Mouse (Mus musculus) large intestine, adult 2 months (tissue): Measurements from ENCODE around the gene C2cd4c. TPM values are rescaled to one million over a fixed set of nuclear protein-coding genes. Genes with fewer than 3 reads are reported as not detected.

ENCODE experiments used
- DNase-seq: peaks from one replicate; pipeline ENCODE4 v3.0.0-alpha.2; 2012; ENCODE audit warnings: low read depth, low spot score
- WGBS: fragments of 180-500 bp; shearing (Covaris S2); methylation state at CpG from one replicate; pipeline ENCODE4 v1.1.7; 2018; 5-methylcytosine and 5-hydroxymethylcytosine counted together
- polyA plus RNA-seq: library from polyadenylated mRNA; depleted of rRNA; stranded (reverse); fragments of >200 nt; gene quantifications from 2 replicates; pipeline ENCODE4 v1.2.3, GENCODE M21; 2012

C2cd4c gene
- polyA plus RNA-seq, 1 experiment, result 0.68 TPM

DNA sequence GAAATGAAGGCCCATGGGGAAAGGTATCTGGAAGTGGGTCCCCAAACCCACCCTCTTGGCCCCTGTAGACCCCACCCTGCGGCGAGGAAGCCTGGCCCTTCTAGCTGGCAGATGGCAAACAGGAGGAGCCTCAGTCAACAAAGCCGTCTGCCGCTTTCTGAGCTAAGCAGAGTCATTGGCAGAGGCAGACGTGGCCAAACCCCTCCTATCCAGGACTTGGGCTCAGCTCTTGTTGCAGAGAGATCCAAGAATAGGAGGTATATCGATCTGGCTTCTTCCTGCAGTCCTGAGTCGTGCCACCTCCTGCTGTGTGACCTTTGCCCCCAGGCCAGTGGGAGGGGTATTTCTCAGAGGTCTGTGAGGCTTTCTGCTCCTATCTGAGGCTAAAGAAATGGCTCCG is 2.0 kb upstream of the C2cd4c start:
- 11% methylated on average over 8 of the region's 8 CpGs for WGBS
- no peak for DNase-seq

DNA sequence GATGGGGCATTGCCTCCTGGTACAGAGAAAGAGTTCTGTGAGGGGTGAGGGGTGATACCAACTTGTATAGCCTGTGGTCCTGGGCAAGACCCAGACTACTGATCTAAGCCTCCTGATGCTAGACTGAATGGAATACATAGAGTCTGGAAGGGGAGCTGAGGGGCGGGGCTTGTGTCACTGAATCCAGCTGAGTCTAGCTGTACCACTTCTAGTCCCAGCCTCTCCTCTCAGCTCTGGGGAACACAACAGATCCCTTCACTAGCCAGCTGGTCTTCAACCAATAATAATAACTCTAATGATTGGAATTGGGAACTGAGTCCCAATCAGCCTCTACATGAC is 449 bp upstream of the C2cd4c start:
- 75% methylated on average over 1 of the region's 1 CpGs for WGBS
- DNase-seq, result no peak

DNA sequence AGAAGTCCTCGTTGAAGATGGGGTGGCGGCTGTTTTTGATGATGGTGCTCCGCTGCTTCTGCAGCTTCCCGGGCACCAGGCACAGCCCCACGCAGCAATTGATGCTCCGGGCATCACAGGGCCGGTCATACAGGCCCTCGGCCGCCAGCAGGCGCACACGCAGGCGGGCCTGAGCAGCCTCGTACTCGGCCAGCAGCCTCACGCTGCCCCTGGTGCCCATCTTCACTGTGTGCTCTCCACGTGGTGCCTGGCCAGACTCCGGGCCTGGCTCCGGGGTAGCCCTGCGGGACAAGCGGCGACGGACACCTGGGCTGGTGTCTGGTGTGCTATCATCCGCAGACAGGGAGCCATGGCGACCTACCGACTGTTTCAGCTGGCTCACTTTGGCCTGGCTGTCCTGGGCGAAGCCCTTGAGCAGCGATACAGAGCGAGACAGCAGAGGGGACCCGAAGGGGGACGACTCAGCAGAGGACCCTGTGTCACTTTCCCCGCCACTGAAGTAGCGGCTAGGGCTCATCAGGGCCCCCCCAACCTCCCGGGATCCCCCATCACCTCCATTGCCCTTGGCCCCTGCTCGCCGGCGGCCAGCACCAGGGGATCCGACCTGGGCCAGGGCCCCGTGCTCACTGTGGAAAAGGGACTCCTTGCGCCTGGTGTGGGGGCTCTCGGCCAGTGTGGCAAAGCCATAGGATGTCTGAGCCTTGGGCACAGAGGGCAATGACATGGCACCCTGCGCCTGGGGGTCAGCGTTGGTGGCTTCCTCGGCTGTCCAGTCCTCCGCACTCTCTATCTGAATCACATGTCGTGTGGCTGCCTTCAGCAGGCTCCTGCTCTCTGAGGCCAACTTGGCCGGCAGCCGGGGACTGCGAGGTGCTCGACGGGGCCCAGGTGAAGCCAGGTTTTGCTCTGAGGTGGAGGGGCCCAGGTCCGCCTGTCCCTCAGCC is 1.4 kb downstream of the C2cd4c start:
- WGBS, result 15% methylated on average over 51 of the region's 51 CpGs
- no peak for DNase-seq

DNA sequence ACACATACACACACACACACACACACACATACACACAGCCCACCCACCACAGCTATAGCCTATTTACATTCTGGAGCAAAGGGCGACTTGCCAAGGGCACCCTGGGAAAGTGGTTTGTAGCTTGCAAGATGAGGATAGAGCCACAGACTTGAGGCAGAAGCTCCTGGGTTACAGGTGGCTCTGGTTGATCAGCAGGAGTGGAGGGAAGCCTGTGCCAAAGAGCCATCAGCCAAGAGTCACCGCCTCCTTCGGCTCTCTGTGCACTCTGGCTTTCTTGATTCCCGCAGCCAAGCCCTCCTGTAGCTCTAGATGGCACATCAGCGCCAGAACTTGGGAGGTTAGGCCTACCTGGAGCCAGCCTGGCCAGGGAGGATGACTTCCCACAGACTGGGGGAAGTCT is 2.5 kb downstream of the C2cd4c start:
- WGBS, result 43% methylated on average over 5 of the region's 5 CpGs
- DNase-seq, result no peak

DNA sequence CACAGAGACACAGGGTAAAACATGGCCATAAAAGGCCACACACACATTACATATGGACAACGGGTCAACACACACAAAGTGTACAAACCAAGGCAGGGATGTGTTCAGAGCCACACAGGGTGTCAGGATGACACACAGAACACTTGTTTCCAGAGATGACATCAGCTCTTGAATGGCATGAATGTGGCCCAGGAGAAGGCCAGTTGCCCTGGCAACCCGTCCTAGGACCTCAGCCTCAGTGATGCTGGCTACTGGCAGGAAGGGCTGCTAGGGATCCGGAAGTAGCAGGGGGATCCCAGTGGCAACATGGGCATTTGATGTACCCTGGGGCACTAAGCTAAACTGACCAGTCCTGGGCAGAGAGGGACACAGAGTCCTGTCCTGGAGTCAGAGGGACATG is 4.5 kb downstream of the C2cd4c start:
- WGBS, result 68% methylated on average over 3 of the region's 3 CpGs
- no peak for DNase-seq

DNA sequence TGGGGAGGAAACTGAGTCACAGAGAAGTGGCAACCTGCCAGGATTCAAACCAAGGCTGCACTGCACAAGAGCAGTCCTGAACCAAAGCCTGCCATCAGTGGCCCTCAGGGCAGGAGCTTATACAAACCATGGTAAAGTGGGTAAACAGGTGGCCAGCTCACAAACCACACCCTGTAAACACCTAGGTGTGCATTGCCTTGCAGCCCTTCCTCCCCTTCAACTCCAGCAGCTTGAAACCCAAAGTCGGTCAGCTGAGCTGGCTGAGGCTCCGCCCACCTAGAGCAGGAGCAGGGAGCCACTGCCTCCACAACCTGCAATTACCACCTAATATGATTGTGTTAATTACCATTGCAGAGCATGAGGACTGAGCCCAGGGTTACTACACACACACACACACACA is 5.9 kb downstream of the C2cd4c start:
- DNase-seq, result no peak
- WGBS, result 20% methylated on average over 2 of the region's 2 CpGs

DNA sequence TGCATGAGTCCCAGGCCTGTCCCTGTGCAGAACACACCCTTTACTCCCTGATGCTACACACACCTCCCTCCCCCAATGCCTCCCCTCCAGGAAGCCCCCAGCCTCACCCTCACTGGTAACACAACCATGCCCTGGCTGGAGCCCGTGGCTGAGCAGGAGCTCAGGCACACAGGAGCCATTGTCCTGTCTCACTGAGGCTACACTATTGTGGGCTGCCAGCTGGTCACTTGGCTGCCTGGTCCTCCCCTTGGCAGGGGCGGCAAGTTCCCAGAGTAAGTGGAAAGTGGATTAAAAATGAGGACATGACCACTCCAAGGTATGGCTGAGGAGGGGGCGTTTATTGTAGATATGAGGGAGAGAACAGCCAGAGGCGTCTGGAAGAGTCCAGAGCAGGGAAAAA is 7.3 kb downstream of the C2cd4c start:
- WGBS, result 63% methylated on average over 4 of the region's 4 CpGs
- DNase-seq, result no peak

DNA sequence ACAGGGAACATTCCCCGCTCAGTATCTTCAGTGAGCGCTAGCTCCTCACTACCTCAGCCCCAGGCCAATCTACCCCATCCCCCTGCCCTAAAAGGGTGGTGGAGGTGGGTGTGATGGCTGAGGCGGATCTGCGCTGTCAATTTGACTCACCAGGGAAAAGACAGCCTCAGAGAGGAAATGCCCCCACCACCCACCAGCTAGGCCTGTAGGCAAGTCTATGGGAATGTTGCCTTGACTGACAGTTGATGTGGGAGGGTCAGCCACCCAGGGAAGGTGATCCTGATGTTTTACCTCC is 15.9 kb downstream of the C2cd4c start:
- 76% methylated on average over 4 of the region's 4 CpGs for WGBS
- no peak for DNase-seq

DNA sequence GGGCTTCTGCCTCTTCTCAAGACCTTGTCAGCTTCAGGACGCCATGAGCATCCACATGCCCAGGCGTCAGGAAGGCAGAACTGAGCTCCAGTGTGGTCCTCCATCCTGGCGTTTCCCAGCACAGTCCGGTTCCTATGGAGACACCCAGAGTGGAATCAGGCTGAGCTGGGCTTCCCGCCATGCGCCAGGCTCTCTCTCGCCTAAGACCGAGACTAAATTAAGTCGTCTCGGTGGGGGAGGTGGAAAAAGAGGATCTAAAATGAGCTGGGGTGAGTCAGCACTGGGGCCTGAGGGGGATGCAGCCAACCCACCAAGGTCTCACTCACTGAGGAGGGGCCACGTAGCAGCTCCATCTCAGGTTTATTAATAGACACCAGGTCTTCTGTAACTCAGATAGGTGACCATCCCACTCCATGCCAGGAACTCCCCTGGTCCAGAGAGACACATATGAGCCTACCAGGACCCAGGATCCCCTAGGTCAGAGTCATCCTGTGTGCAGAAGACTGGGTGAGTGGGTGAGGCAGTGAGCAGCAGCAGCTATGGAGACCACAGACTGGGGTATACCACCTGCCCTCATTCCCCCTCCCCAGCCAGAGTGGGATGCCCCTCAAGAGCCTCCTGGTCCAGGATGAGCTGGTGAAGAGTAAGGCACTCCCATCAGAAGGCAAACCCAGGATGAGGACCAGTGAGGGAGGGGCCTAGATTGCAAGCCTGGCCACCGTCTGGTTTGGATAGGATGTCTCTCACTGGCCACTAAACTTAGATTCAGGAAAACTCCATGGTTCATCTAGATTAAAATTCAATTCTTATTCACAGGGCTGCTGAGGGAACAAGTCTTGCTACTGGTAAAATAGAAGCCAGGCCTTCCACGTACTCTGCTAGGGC is 16.5 kb downstream of the C2cd4c start:
- DNase-seq, result no peak
- WGBS, result 39% methylated on average over 13 of the region's 13 CpGs

DNA sequence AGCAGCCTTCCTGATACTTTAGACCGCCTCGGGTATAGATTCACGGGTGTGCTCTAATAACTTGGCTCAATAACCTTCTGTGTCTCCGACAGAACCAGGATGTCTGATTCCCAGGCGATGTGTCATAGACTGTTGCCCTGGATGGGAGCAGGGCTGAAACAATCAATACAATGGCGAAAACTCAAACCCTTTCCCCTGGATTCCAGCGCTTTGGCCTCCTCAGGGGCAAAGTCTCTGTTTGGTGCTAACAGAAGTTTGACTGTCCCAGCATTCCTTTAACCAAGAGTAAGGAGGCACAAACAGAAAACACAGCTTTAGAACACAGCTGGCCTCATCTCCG is 18.3 kb downstream of the C2cd4c start:
- 50% methylated on average over 8 of the region's 8 CpGs for WGBS
- DNase-seq, result no peak

DNA sequence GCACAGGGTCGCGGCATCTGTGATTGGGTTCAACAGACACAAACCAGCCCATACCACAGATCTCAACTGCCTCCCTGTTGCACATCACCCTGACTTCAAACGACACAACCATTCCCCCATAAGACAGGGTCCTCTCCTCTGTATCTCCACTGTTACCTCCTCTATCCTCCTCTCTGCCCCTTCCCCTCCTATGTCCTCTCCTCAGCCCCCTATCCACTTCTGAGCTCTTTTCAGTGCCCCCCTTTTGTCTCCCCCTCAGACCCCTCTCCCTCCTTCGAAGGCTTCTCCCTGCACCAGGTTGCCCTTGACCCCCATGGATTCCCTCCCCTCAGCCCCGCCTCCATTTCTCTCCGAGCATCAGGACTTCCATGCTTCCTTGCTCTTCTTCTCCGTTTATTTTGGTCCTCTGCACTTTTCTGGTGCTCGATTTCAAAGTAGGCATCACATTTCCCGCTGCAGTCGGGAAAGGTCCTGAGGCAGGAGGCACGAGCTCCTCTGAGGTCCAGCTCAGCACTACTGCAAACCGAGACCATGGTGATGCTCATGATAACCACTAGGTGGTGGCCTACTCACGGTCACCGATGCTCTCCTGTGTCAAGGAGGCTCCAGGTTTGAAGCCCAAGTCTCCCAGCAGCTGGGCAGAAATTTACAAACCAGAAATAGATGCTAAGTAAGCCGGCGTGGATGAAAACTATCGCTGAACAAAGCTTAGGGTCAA is 18.8 kb downstream of the C2cd4c start:
- WGBS, result 16% methylated on average over 17 of the region's 17 CpGs
- DNase-seq, result peak; percentile 33

DNA sequence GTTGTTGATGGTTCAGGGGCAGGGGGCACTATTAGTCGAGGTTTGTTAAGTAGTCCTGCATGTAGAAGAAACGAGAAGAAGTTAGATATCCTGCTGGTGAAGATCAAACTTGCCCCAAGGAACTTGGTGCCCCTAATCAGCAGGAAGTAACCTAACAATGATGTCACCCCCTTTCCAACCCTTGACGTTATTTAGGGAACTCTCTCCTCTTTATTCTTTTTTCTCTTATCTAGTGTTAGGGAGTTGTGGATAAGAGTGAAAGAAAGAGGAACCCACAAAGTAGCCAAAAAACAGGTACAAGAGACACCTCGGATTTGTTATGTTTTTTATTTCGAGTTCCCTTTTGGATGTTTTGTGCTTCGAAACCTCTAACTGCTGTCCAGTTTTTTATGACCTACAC is 19.7 kb downstream of the C2cd4c start:
- WGBS, result 43% methylated on average over 6 of the region's 6 CpGs
- no peak for DNase-seq

DNA sequence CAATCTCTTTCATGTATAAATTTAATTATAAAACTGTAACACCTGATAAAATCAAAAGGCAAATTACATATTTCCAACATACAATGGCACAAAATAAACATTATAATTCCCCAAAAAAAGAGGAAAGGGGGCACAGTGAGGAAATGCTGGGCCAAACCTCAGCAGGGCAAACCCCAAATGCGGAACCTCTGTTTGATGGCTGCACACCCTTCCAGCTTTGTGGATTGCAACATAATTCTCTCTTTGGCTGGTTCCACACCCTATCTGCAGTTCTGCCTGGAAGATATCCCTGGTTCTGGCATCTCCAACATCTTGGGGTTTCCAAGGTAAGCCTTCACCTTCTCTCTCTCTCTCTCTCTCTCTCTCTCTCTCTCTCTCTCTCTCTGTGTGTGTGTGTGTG is 23.1 kb downstream of the C2cd4c start:
- DNase-seq, result no peak
- 72% methylated on average over 1 of the region's 1 CpGs for WGBS

DNA sequence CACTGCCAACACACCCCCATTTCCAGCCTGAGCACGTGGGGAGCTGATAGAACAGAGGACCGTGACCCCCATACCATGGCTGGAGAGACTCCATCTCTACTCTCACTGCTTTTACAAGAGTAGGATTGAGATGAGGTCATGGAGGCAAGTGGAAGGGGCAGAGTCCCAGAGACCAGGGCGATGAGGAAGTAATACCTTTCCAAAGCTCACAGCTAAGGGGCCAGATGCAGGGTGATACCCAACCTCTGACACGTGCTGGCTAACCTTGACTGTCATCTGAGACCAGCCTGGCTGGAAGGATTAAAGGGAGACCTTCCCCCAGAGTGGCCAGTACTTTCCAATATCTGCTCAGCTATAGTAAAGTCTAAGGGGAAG is 26.1 kb downstream of the C2cd4c start:
- 51% methylated on average over 4 of the region's 4 CpGs for WGBS
- DNase-seq, result no peak

DNA sequence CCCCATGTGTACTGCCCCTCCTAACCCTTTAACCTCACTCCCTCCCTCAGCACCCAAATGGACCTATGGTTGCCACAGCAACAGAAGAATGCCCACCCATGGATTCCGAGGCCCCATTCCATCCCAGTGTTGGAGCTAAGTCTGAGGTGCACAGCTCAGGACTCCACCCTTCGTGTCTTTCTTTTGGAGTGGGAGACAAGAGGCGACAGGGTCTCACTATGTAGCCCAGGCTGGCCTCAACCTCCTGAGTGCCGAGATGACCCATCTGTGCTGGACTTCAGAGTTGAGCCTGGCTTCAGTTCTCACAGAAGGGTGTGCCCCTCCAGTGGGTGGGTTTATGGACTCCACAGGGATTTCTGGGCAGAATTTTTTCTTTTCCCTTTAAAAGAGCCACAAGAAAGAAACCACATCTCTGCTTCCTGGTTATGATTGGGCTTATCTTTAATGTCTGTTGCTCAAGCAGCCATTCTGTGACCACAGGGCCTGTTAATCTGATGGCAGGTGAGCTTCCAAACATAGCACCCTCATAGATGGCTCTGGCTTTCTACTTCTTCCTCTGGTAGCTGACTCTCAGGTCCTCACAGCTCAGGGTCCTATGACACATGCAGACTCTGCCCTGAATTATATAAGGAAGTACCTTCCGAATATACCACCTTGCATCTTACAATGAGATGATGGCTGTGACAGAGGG is 26.6 kb downstream of the C2cd4c start, which contains the start of gene Theg:
Theg (minus strand) TSS at position 271 of the 691 bp plus-strand sequence.
- 72% methylated on average over 5 of the region's 5 CpGs for WGBS

DNA sequence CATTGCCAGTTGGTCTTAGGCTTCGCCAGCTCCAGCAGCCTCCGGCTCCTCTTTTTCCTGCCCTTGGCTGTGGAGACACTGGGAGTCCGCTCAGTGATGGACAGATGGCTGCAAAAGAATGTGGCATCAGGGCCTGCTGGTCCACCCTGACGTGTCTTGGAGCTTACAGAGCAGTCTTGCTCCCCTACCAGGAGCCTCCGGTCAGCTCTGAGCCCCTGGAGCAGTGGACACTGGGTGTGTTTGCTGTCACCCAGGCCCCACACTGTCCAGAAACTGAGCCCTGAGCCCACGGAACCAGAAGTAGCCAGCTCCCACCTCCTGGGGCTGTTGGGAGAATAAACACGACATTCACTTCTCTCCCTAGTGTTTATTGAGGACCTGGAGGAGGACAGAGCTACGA is 27.6 kb downstream of the C2cd4c start:
- WGBS, result 64% methylated on average over 8 of the region's 8 CpGs

More for the DNA sequence above, 26.6 kb downstream of the C2cd4c start, which contains the start of gene Theg:
- no peak for DNase-seq

DNA sequence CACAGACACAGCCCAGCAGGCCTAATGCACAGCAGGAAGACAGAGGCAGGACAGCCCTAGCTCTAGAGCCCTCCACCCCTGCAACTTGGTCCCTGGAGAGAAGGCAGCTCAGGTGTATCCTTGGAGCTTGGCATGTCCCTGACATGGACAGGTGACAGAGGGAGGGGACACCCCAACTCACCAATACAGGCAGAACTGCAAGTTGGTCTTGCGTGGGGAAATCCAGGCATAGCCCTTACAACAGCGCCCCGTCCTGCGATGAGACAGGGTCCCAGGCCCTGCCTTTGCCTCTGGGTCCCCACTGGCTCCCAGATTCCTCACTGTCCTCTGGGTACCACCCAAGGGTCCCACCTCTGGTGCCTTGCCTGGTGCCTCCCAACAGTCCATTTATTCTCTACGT is 28.1 kb downstream of the C2cd4c start:
- 93% methylated on average over 5 of the region's 5 CpGs for WGBS
- no peak for DNase-seq

More for the DNA sequence above, 27.6 kb downstream of the C2cd4c start:
- DNase-seq, result no peak

DNA sequence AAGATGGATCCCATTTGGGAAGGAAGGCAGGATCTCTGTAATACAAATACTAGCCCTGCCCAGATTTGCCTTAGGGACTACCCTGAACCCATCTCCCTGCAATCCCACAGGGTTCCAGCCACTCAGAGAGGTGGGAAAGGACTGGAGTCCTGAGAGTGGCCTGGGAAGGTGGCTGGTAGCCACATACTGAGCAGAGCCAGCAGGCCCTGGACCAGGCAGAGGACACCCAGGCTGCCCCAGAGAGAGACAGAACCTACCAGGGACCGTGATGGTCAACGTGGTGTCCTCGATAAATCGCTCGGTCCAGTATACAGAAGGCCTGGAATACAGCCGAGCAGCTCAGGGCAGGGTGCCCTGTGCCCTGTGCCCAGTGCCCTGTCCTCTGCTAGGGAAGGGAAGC is 28.7 kb downstream of the C2cd4c start:
- 90% methylated on average over 6 of the region's 6 CpGs for WGBS
- no peak for DNase-seq

DNA sequence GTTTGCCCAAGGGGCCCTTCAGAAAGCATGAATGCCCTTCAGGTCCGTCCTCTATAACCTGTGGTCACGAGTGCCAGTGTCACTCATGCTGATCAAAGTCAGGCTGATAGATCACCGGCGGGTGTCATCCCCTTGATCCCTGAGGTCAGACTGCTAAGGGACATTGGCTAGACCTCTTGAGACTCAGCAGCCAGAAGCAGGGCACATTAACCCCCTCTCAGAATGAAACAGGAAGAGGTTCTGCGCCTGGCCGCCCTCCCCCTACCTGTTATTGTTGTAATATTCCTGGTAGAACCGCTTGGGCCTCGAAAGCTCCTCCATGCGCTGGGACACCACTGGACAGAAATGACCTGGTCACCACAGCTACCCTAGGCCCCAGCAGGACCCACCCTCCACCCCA is 29.4 kb downstream of the C2cd4c start:
- WGBS, result 74% methylated on average over 9 of the region's 9 CpGs
- DNase-seq, result no peak

DNA sequence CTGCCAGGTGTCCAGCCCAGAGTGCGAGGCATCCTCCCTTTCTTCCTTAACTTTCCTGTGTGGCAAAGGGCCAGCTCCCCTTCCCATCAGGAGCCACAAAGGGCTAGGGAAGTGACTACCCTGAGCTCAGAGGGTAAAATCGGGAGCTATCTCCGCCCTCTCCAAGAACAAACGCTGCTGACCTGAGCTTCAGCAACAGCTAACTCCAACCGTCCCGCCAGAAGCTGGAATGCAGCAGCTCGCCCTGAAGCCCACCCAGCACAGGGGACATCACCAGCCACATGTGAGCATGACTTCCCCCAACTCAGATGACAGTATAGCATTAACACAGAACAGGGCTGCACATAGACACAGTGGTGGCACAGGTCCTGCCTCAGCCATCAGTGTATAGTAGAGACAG is 29.8 kb downstream of the C2cd4c start:
- WGBS, result 44% methylated on average over 7 of the region's 7 CpGs
- DNase-seq, result no peak
